Comparison of ENCODE assay signal across 9 mouse cellular contexts in genomic region chr3:116340950-116341624, GRCm38 (mm10).
DNase-seq lines count a peak whose midpoint lies in the region; ATAC-seq lines count a peak whose summit lies in the region.
"Had no signal": no experiment of that assay in that cellular context is flagged by ENCODE, and none has a peak within 500 bp of the region (broad histone marks: within the 10 kb centered on the region; RNA-seq: fewer than 3 reads in every experiment).

No protein-coding gene starts in this region.

- H3K9me3 ChIP-seq in forebrain, embryonic 15.5 days: no peaks in the 10 kb centered on the region
- no peaks in the 10 kb centered on the region for H3K9me3 ChIP-seq in hindbrain, embryonic 10.5 days
- no peaks in the 10 kb centered on the region for H3K9me3 ChIP-seq in lung, embryonic 15.5 days

- H3K27me3 ChIP-seq in forebrain, embryonic 15.5 days: no peaks in the 10 kb centered on the region
- no peaks in the 10 kb centered on the region for H3K27me3 ChIP-seq in hindbrain, embryonic 10.5 days (ENCODE audit: insufficient read depth, poor library complexity, severe bottlenecking)
- H3K27me3 ChIP-seq in lung, embryonic 15.5 days: no peaks in the 10 kb centered on the region

- no peak overlapping the region for H3K27ac ChIP-seq in forebrain, embryonic 15.5 days (replicated peaks)
- no peak overlapping the region for H3K27ac ChIP-seq in hindbrain, embryonic 10.5 days
- no peak overlapping the region for H3K27ac ChIP-seq in lung, embryonic 15.5 days

- peaks cover 7% of the 10 kb centered on the region for H3K4me1 ChIP-seq in forebrain, embryonic 15.5 days
- H3K4me1 ChIP-seq in hindbrain, embryonic 10.5 days (replicated peaks): peaks cover 12% of the 10 kb centered on the region
- peaks cover 5% of the 10 kb centered on the region; the same call in 1 of the 2 replicates for H3K4me1 ChIP-seq in lung, embryonic 15.5 days

- H3K4me2 ChIP-seq in forebrain, embryonic 15.5 days (replicated peaks): peak overlapping the region; percentile 14; the same call in 1 of the 2 replicates
- peak overlapping the region; percentile 36; the same call in 1 of the 2 replicates for H3K4me2 ChIP-seq in lung, embryonic 15.5 days

- no peak overlapping the region for H3K9ac ChIP-seq in forebrain, embryonic 15.5 days (replicated peaks)
- no peak overlapping the region for H3K9ac ChIP-seq in lung, embryonic 15.5 days

- peak; percentile 71 for ATAC-seq in forebrain, embryonic 15.5 days (replicated peaks)
- ATAC-seq in lung, embryonic 15.5 days (ENCODE audit: borderline replicate concordance, extremely low read depth, low FRiP score, low TSS enrichment): no peak

- no peaks in the 10 kb centered on the region for H3K36me3 ChIP-seq in forebrain, embryonic 15.5 days
- peaks cover 50% of the 10 kb centered on the region for H3K36me3 ChIP-seq in hindbrain, embryonic 10.5 days
- no peaks in the 10 kb centered on the region for H3K36me3 ChIP-seq in lung, embryonic 15.5 days

- DNase-seq in MN1 (ENCODE audit: low spot score): peak; percentile 39
- peak; percentile 23 for DNase-seq in cerebellum, adult 11 months
- peak; percentile 67 for DNase-seq in hindbrain, embryonic 10.5 days (ENCODE audit: low spot score)
- DNase-seq in layer of hippocampus, adult 8-10 months (ENCODE audit: low spot score in 2 of 2): peak; percentile 49 to 76
- DNase-seq in ovary, postnatal 36 days (ENCODE audit: low spot score): peak; percentile 64
- peak; percentile 71 for DNase-seq in thymus, postnatal 14 days

- WGBS in forebrain, embryonic 15.5 days: 45% methylated on average over 19 of the region's 19 CpGs
- WGBS in hindbrain, embryonic 10.5 days: 55% methylated on average over 19 of the region's 19 CpGs
- 45% methylated on average over 19 of the region's 19 CpGs for WGBS in lung, embryonic 15.5 days

- H3K4me3 ChIP-seq in forebrain, embryonic 15.5 days: no peak overlapping the region
- H3K4me3 ChIP-seq in hindbrain, embryonic 10.5 days: no peak overlapping the region
- no peak overlapping the region for H3K4me3 ChIP-seq in lung, embryonic 15.5 days
- H3K4me3 ChIP-seq: myocyte had no signal
